Mouse (Mus musculus): ENCODE data around the gene Ptges. TPM values are rescaled to one million over a fixed set of nuclear protein-coding genes. Genes with fewer than 3 reads are reported as not detected.

The Ptges gene
- total and polyA plus RNA-seq, 2 experiments from 2014 or later: 1.1 to 1.2 TPM

GRCm38 (mm10) chr2:30846236-30846635 lies 83.4 kb downstream of the Ptges start:
- Histone ChIP-seq H3K27me3 (ENCODE audit: control insufficient read depth, insufficient read depth, low read length) (peaks cover 8% of the 10 kb centered on the region; the same call in 1 of the 2 replicates), H3K4me3 (ENCODE audit: low read depth, low read length) (no peak overlapping the region), H3K36me3 (replicated peaks; ENCODE audit: control insufficient read depth, insufficient read depth, low read length) (no peaks in the 10 kb centered on the region), H3K9ac (replicated peaks; ENCODE audit: low read depth, low read length) (no peak overlapping the region), H3K4me1 (ENCODE audit: control insufficient read depth, insufficient read depth) (no peaks in the 10 kb centered on the region), H3K27ac (ENCODE audit: low read depth) (no peak overlapping the region), H3K4me2 (ENCODE audit: low read depth, low read length) (peak overlapping the region; percentile 90; the same call in 1 of the 2 replicates), H3K9me3 (replicated peaks; ENCODE audit: control insufficient read depth, low read length) (no peaks in the 10 kb centered on the region)
- DNase-seq (ENCODE audit: low spot score) (no peak), ATAC-seq (ENCODE audit: insufficient read depth, low read depth) (no peak)
- WGBS: 61% methylated on average over 8 of the region's 8 CpGs
- TF ChIP-seq EP300 (IDR thresholded peaks at IDR 0.05; ENCODE audit: low read depth) (no peak), CTCF (IDR thresholded peaks at IDR 0.05; ENCODE audit: low read depth) (no peak)

GRCm38 (mm10) chr2:30845152-30846070 lies 84.3 kb downstream of the Ptges start:
- no peak overlapping the region; the same call in 1 of the 2 replicates for H3K27ac ChIP-seq (ENCODE audit: low read depth)
- WGBS: 1% methylated on average over 77 of the region's 80 CpGs
- no peaks in the 10 kb centered on the region for H3K36me3 ChIP-seq (replicated peaks; ENCODE audit: control insufficient read depth, insufficient read depth, low read length)
- TF ChIP-seq EP300 (IDR thresholded peaks at IDR 0.05; ENCODE audit: low read depth) (no peak), CTCF (IDR thresholded peaks at IDR 0.05; ENCODE audit: low read depth) (no peak)
- peaks cover 8% of the 10 kb centered on the region; the same call in 1 of the 2 replicates for H3K27me3 ChIP-seq (ENCODE audit: control insufficient read depth, insufficient read depth, low read length)
- H3K9me3 ChIP-seq (replicated peaks; ENCODE audit: control insufficient read depth, low read length): no peaks in the 10 kb centered on the region
- H3K4me3 ChIP-seq (ENCODE audit: low read depth, low read length): peak overlapping the region; percentile 68
- no peak for DNase-seq (ENCODE audit: low spot score)
- H3K9ac ChIP-seq (replicated peaks; ENCODE audit: low read depth, low read length): peak overlapping the region; percentile 72
- peak; percentile 42 for ATAC-seq (ENCODE audit: insufficient read depth, low read depth)
- peak overlapping the region; percentile 90 for H3K4me2 ChIP-seq (ENCODE audit: low read depth, low read length)
- no peaks in the 10 kb centered on the region for H3K4me1 ChIP-seq (ENCODE audit: control insufficient read depth, insufficient read depth)

DNA sequence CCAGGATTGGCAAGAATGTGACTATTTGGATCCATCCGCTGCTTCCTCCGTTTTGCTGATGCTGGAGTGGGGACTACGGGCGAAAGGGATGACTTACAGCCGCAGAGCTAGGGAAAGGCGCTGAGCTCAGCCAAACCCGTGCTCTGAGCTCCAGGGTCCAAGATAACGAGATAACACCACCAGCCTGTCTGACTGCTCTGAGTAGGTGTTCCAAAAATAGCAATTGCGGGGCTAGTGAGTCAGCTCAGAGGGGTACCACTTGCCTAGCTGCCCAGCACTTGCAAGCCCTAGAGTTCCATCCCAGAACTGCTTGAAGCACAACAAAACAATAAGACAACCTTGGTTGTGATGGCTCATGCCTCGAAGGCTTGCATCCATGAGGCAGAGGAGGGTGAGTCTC lies 87.0 kb downstream of the Ptges start:
- Histone ChIP-seq H3K4me1 (ENCODE audit: control insufficient read depth, insufficient read depth) (no peaks in the 10 kb centered on the region), H3K9ac (replicated peaks; ENCODE audit: low read depth, low read length) (no peak overlapping the region), H3K27ac (ENCODE audit: low read depth) (no peak overlapping the region), H3K4me3 (ENCODE audit: low read depth, low read length) (no peak overlapping the region), H3K36me3 (replicated peaks; ENCODE audit: control insufficient read depth, insufficient read depth, low read length) (no peaks in the 10 kb centered on the region), H3K9me3 (replicated peaks; ENCODE audit: control insufficient read depth, low read length) (no peaks in the 10 kb centered on the region), H3K4me2 (ENCODE audit: low read depth, low read length) (no peak overlapping the region), H3K27me3 (ENCODE audit: control insufficient read depth, insufficient read depth, low read length) (peaks cover 8% of the 10 kb centered on the region; the same call in 1 of the 2 replicates)
- no peak for TF ChIP-seq CTCF (IDR thresholded peaks at IDR 0.05; ENCODE audit: low read depth)
- no peak for TF ChIP-seq EP300 (IDR thresholded peaks at IDR 0.05; ENCODE audit: low read depth)
- DNase-seq (ENCODE audit: low spot score): no peak
- WGBS: 17% methylated on average over 10 of the region's 10 CpGs
- 0 out of 2 replicates have a peak, but pooled peaks have one; percentile 34 for ATAC-seq (ENCODE audit: insufficient read depth, low read depth)

Other genes with a start within 250 kb of the Ptges start
- gene 1700001O22Rik, start 126.2 kb downstream of the Ptges start, total RNA-seq (2014; rRNA removed; ENCODE audit: low replicate concordance): 1.5 and 4.1 TPM in 2 replicates
- gene 1700001O22Rik, start 126.2 kb downstream of the Ptges start, polyA plus RNA-seq (2015; fragmentation: Nextera tagmentation; extraction: Ambion mirVana): 1.9 and 2.0 TPM in 2 replicates
- gene Ntmt1, start 122.0 kb downstream of the Ptges start, total RNA-seq (2014; rRNA removed; ENCODE audit: low replicate concordance): 67.2 and 89.9 TPM in 2 replicates
- 83.4 and 87.8 TPM in 2 replicates for gene Ntmt1, start 122.0 kb downstream of the Ptges start, polyA plus RNA-seq (2015; fragmentation: Nextera tagmentation; extraction: Ambion mirVana)
- 16.2 and 20.0 TPM in 2 replicates for gene Asb6, start 99.5 kb downstream of the Ptges start, total RNA-seq (2014; rRNA removed; ENCODE audit: low replicate concordance)
- 12.4 and 13.0 TPM in 2 replicates for gene Asb6, start 99.5 kb downstream of the Ptges start, polyA plus RNA-seq (2015; fragmentation: Nextera tagmentation; extraction: Ambion mirVana)
- 8.0 and 24.0 TPM in 2 replicates for gene Prrx2, start 94.9 kb downstream of the Ptges start, total RNA-seq (2014; rRNA removed; ENCODE audit: low replicate concordance)
- 3.6 and 4.1 TPM in 2 replicates for gene Prrx2, start 94.9 kb downstream of the Ptges start, polyA plus RNA-seq (2015; fragmentation: Nextera tagmentation; extraction: Ambion mirVana)
- gene Tor1b, start 23.1 kb upstream of the Ptges start, total RNA-seq (2014; rRNA removed; ENCODE audit: low replicate concordance): 39.8 and 45.4 TPM in 2 replicates
- gene Tor1b, start 23.1 kb upstream of the Ptges start, polyA plus RNA-seq (2015; fragmentation: Nextera tagmentation; extraction: Ambion mirVana): 19.0 and 20.4 TPM in 2 replicates
- 27.1 and 43.9 TPM in 2 replicates for gene Tor1a, start 38.1 kb upstream of the Ptges start, total RNA-seq (2014; rRNA removed; ENCODE audit: low replicate concordance)
- 32.7 and 35.0 TPM in 2 replicates for gene Tor1a, start 38.1 kb upstream of the Ptges start, polyA plus RNA-seq (2015; fragmentation: Nextera tagmentation; extraction: Ambion mirVana)
- gene BC005624, start 52.3 kb upstream of the Ptges start, total RNA-seq (2014; rRNA removed; ENCODE audit: low replicate concordance): 7.6 and 13.8 TPM in 2 replicates
- 21.1 and 23.7 TPM in 2 replicates for gene BC005624, start 52.3 kb upstream of the Ptges start, polyA plus RNA-seq (2015; fragmentation: Nextera tagmentation; extraction: Ambion mirVana)
- gene Usp20, start 52.4 kb upstream of the Ptges start, total RNA-seq (2014; rRNA removed; ENCODE audit: low replicate concordance): 78.4 and 81.7 TPM in 2 replicates
- 27.6 and 31.2 TPM in 2 replicates for gene Usp20, start 52.4 kb upstream of the Ptges start, polyA plus RNA-seq (2015; fragmentation: Nextera tagmentation; extraction: Ambion mirVana)
- 6.4 and 7.7 TPM in 2 replicates for gene Fnbp1, start 212.1 kb upstream of the Ptges start, total RNA-seq (2014; rRNA removed; ENCODE audit: low replicate concordance)
- 10.0 and 11.4 TPM in 2 replicates for gene Fnbp1, start 212.1 kb upstream of the Ptges start, polyA plus RNA-seq (2015; fragmentation: Nextera tagmentation; extraction: Ambion mirVana)
- 42.2 and 69.4 TPM in 2 replicates for gene Gpr107, start 222.5 kb upstream of the Ptges start, total RNA-seq (2014; rRNA removed; ENCODE audit: low replicate concordance)
- 19.1 and 20.3 TPM in 2 replicates for gene Gpr107, start 222.5 kb upstream of the Ptges start, polyA plus RNA-seq (2015; fragmentation: Nextera tagmentation; extraction: Ambion mirVana)

All from heart, postnatal 0 days (tissue).